Mouse (Mus musculus) induced T-regulatory cell, adult 2 months (primary cell): Measurements from ENCODE around the gene Phkb.

Source experiments
- DNase-seq: peaks from one replicate; pipeline ENCODE4 v3.0.0-alpha.2; 2012; ENCODE audit warnings: low read depth

The Phkb gene

GRCm38 (mm10) chr8:85944820-85945219 lies 104.1 kb downstream of the Phkb start:
- DNase-seq: no peak

- no peak for DNase-seq
Observed at GRCm38 (mm10) chr8:85958391-85958790, 117.6 kb downstream of the Phkb start.

DNA sequence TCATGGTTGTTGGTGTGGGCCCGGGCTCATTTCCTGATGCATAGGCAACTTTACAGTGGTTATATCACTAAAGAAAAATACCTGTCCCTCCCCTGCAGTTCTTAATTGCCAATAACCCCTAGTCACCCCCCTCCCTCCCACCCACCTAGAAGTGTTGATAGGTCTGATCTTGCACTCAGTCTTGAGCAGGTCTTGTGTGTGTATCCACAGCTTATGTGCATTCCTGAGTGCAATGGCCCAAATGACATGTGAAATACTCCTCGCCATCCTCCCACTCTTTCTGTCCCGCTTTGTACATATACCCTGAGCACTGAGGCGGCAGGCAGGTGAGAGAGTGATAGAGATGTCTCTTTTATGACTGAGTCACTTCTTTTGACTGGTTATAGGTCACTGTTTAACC lies 119.1 kb downstream of the Phkb start:
- no peak for DNase-seq

DNA sequence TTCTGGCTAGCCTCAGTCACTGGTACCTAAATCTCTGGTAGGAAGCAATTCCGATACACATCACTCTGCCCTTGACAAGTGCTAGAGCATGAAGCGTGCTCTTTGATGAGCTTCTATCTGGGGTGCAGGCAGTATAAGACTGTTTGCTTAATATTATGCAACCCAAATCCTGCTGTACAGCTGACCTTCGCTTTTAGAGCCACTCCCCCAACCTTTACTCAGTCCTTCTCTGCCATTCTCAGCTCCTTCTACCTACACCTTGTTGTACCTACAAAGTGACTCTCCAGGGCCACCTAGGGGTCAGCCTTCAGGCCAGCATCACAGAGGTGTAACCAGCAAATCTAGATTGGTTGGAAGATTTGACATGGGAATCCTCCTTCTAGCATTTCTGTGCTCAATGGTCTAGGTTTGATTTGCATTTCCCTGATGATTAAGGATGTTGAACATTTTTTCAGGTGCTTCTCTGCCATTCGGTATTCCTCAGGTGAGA lies 136.9 kb downstream of the Phkb start:
- peak; percentile 29 for DNase-seq

- no peak for DNase-seq
Observed at GRCm38 (mm10) chr8:85992911-85993310, 152.2 kb downstream of the Phkb start.

DNA sequence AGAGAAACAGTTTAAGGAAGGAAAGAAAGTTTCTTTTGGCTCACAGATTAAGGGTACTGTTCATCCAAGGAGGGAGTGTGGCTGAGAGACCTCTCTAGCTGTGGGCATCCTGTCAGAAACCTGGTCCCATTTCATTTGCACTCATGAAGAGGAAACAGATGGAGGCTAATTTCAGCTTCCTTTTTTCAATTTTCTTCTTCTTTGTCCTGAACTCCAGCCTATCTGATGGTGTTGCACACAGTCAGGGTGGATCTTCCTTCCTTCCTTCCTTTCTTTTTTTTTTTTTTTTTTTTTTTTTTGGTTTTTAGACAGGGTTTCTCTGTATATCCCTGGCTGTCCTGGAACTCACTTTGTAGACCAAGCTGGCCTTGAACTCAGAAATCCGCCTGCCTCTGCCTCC lies 152.9 kb downstream of the Phkb start:
- DNase-seq: no peak

- no peak for DNase-seq
Observed at GRCm38 (mm10) chr8:85995971-85996370, 155.2 kb downstream of the Phkb start.

GRCm38 (mm10) chr8:86006485-86006884 lies 165.7 kb downstream of the Phkb start:
- DNase-seq: no peak

- DNase-seq: no peak
Observed at GRCm38 (mm10) chr8:86016806-86017205, 176.0 kb downstream of the Phkb start.

- DNase-seq: no peak
Observed at GRCm38 (mm10) chr8:86028646-86029312, 188.0 kb downstream of the Phkb start.

DNA sequence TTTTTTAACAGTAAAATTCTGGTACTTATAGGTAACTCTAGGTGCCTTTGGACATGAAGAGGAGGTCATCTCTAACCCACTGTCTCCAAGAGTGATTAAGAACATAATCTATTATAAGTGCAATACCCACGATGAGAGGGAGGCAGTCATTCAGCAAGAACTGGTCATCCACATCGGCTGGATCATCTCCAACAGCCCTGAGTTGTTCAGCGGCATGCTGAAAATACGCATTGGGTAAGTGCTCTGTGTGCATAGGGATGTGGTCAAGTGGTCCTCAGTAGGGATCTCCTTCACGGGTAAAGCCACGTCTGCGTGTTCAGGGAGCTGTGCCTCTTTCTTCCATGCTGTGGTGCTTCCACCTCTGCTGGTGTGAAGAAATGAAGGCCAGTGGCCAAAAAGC lies 188.7 kb downstream of the Phkb start:
- no peak for DNase-seq

DNA sequence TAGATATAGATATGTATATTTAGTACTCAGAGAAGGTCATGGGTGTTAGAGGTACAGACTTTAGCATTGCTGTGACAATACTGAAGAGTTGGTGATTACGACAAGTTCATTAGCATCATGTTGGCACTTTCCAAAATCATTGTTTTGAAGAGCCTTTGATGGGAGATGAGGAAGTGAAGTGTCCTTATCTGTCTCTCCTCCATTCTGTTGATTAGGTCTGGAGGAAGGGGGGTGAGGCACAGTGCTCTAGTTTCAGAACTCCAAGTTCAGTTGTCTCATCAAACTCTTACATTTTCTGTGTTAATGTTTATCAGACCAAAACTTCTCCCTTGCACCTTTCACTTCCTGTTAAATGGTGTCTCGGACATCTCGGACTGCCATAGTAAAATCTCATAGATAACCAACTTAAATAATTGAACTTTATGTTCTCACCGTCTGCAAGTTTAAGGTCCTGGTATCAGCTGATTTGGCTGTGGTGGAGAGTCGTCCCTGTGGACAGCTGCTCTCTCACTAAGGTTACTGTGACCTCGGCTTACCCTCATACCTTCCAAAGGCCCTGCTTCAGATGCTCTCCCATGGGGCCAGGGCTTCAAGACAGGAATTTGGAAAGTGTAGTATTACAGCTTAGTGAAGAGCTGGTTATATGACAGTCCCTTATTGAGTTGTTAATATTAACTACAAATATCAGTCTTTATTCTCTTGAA lies 194.1 kb downstream of the Phkb start:
- DNase-seq: no peak

GRCm38 (mm10) chr8:86035371-86035770 lies 194.6 kb downstream of the Phkb start:
- DNase-seq: no peak

DNA sequence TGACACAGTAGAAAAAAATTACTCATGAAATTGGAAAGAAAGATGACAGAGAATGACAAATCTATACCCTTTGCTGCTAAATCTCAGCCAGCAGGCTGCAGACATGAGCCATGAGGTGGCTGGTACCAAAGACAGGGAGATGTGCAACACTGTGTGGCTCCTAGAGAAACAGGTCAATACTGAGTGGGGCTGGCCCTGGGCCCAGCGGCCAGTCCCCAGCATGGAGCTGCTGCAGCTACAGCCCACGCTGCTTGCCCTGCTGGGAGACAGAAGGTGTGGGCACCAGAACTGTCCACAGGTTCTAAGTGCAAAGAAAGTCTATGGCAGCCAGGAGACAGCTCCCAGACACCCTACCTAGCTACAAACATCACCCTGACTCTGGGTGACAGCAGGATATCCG lies 197.7 kb downstream of the Phkb start:
- DNase-seq: no peak

DNA sequence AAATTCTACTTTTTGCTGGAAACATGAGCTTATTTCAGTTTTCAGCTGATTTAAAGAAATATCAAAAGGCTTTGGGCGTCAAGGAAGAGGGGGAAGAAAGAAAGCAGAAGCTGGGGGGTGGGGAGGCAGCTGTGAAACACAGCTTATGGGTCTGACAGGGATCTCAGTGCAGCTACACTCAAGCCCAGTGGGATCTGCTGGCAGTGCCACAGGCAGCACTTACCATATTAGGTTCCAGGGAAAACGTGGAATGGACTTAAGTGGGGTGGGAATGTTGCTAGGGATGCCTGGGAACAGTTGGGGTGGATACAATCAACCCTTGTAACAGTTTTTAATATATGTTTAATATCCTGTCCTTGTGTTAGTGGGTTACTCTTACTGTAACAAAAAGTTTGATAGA lies 201.3 kb downstream of the Phkb start:
- no peak for DNase-seq

DNA sequence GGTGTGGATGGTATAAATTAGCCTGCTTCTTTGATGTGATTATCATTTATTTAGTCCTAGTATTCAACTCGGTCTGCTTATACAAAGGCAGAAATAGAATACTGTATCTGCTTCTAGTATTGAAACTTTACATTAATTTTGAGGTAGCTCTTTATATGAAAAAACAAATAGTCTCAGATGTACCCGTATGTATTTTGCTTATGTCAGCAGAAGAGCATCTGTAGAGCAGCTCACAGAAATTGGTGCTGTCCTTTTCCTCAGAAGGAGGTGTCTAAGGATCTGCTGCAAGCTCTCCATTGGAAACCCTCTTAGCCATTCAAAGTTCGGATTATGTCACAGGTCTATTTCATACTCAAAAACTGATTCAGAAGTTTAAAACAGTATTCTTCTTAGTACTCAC lies 210.1 kb downstream of the Phkb start:
- DNase-seq: no peak

DNA sequence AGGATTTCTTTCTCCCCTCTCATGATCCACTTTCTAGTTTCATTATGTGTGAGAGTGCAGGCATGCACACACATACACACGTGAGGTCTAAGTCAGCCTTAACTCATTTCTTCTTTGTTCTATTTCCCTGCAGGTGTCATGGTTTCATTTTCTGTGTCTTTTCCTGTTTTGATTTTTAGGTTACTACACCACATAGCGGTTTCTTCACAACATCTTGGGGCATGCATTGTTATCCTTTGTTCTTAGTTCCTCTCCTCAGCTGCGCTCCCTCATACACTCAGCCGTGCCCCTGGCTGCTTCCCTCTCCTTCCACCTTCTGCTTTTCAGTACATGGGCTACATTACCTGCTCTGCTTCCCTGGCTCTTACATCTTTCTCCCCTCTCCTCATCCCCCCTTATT lies 211.2 kb downstream of the Phkb start:
- peak; percentile 70 for DNase-seq

DNA sequence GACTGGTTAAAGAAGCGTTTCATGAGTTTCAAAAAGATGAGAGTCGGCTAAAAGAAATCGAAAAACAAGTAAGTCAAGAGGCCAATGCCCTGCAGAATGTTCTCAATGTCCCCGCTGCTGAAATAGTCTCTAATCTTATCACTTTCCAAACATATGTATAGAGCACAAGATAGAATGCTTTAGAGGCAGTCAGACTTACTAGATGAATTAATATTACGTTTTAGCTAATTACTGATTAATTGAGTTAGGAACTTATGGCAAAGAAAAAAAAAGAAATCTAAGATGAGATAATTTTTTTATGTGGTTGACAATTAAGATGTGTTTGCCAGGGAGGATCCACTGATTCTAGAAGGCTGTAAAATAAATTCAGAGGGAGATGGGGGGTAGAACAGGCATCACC lies 217.9 kb downstream of the Phkb start:
- no peak for DNase-seq

DNA sequence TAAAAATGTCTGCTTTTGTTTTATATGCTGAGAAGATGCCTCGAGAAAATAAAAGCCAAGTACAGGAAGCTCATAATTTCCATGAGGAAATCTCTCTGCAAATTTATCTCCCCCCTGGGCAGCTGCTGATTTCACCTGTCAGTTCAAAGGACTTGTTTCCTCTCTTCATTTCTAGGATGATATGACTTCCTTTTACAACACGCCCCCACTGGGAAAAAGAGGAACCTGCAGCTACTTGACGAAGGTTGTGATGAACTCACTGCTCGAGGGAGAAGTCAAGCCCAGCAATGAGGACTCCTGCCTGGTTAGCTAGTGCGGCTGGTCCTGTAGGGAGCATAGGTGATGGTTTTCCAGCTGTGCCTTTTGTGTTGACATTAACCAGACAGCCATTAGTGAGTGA lies 218.4 kb downstream of the Phkb start:
- no peak for DNase-seq

DNA sequence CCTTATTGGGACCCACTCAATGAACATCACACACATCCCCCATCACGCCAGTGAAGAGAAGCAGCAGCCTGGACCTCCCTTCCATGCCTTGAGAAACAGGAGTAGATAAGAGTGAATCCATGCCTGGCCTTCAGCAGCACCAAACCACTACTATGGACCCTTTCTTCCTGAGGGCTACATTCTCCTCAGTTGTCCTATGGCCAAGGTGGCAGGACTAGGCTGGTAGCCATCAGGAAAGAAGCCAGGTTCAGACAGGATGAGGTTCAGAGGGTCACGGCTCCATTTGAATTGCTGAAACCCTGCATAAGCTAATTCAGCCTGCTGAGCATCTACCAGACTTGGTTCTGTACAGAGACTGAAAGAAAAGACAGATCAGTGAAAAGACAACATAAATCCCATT lies 222.7 kb downstream of the Phkb start:
- DNase-seq: no peak

DNA sequence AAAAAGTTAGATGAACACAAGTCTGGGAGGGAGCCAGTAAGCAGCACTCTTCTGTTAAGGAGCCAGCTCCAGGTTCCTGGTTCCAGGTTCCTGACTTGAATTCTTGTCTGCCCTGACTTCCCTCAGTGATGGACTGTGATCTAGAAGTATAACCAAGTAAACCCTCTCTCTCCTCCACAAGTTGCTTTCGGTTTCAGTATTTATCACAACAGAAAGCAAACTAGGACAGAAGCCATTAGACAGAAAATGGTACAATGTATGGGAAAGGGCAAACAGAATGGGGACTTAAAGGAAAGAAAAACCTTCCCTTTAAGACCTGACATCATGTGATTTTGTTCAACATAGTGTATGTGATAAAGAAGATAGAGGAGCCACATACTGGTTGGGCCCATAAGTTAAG lies 238.7 kb downstream of the Phkb start:
- peak; percentile 67 for DNase-seq

DNA sequence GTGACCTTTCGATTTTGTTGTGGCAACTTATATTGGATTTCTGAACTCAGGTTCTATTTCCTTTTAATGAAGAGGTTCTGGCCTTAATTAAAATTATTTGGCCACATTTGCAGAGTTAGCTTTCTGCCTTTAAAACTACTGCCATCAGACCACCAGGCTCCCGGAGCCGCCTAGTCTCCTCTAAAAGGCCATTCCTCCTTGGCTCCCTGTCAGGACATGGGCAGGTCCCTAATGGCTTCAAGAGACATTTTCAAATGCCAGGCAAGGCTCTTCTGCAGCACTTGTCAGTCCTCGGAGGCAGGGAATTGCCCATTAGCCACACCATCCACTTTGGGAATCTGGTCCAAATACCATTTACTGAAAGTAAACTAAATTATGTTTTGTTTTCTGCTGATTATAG lies 242.6 kb downstream of the Phkb start:
- no peak for DNase-seq

- DNase-seq: no peak
Observed at GRCm38 (mm10) chr8:86086791-86087190, 246.0 kb downstream of the Phkb start.

GRCm38 (mm10) chr8:86087468-86087867 lies 246.7 kb downstream of the Phkb start:
- DNase-seq: no peak
